8 mouse cellular contexts compared by ENCODE assay signal in genomic region chr8:70500386-70501301, GRCm38 (mm10). TPM values are rescaled to one million over a fixed set of nuclear protein-coding genes. Genes with fewer than 3 reads are reported as not detected.
DNase-seq lines count a peak whose midpoint lies in the region; ATAC-seq and TF ChIP-seq lines count a peak whose summit lies in the region.

No protein-coding gene starts in this region.

- peaks cover 67% of the 10 kb centered on the region for H3K27me3 ChIP-seq in lung, embryonic 14.5 days (ENCODE audit: insufficient read depth, low read length)
- H3K27me3 ChIP-seq in hindbrain, postnatal 0 days (ENCODE audit: insufficient read depth, low read length) = peaks cover 26% of the 10 kb centered on the region
- peaks cover 23% of the 10 kb centered on the region; the same call in 1 of the 2 replicates for H3K27me3 ChIP-seq in lung, postnatal 0 days (replicated peaks; ENCODE audit: insufficient read depth, low read length)

- H3K4me1 ChIP-seq in lung, embryonic 14.5 days (ENCODE audit: insufficient read depth) = peaks cover 6% of the 10 kb centered on the region
- H3K4me1 ChIP-seq in hindbrain, postnatal 0 days (ENCODE audit: insufficient read depth, low read length) = peaks cover 10% of the 10 kb centered on the region; the same call in 1 of the 2 replicates
- H3K4me1 ChIP-seq in lung, postnatal 0 days (ENCODE audit: insufficient read depth, low read depth, low read length) = peaks cover 6% of the 10 kb centered on the region

- H3K9me3 ChIP-seq in lung, embryonic 14.5 days (ENCODE audit: low read depth, low read length) = no peaks in the 10 kb centered on the region
- no peaks in the 10 kb centered on the region for H3K9me3 ChIP-seq in hindbrain, postnatal 0 days (ENCODE audit: low read length)
- H3K9me3 ChIP-seq in lung, postnatal 0 days (ENCODE audit: low read length) = no peaks in the 10 kb centered on the region

- 0 out of 2 replicates have a peak overlapping the region, but pooled peaks have one; percentile 6 for H3K4me3 ChIP-seq in lung, embryonic 14.5 days (ENCODE audit: low read depth, low read length)
- H3K4me3 ChIP-seq in hindbrain, postnatal 0 days (ENCODE audit: low read length) = 0 out of 2 replicates have a peak overlapping the region, but pooled peaks have one; percentile 6
- H3K4me3 ChIP-seq in lung, postnatal 0 days (ENCODE audit: low read depth, low read length) = peak overlapping the region; percentile 2; the same call in 1 of the 2 replicates
- H3K4me3 ChIP-seq in gastrocnemius, adult 2 months = no peak overlapping the region

- H3K9ac ChIP-seq in lung, embryonic 14.5 days = no peak overlapping the region
- H3K9ac ChIP-seq in hindbrain, postnatal 0 days (replicated peaks; ENCODE audit: low read length) = no peak overlapping the region
- no peak overlapping the region for H3K9ac ChIP-seq in lung, postnatal 0 days (replicated peaks; ENCODE audit: low read depth)

- no peak for ATAC-seq in lung, embryonic 14.5 days (ENCODE audit: insufficient read depth)
- ATAC-seq in hindbrain, postnatal 0 days = peak; percentile 8; the same call in 1 of the 2 replicates
- ATAC-seq in lung, postnatal 0 days = peak; percentile 34

- no peak for DNase-seq in lung, embryonic 14.5 days
- DNase-seq in lung, postnatal 25 days (ENCODE audit: low spot score) = no peak
- DNase-seq in c-Kit-positive CD71-positive TER-119-positive erythroid progenitor cells, embryonic 14.5 days (ENCODE audit: low spot score) = peak; percentile 73
- no peak for DNase-seq in hindbrain, postnatal 0 days (ENCODE audit: low spot score)
- DNase-seq in lung, postnatal 0 days (ENCODE audit: low spot score) = peak; percentile 78
- no peak for DNase-seq in frontal cortex, postnatal 14 days (ENCODE audit: low spot score in 2 of 2)
- no peak for DNase-seq in layer of hippocampus, postnatal 36 days
- no peak for DNase-seq in gastrocnemius, adult 2 months

- peak overlapping the region; percentile 43 for H3K4me2 ChIP-seq in lung, embryonic 14.5 days
- H3K4me2 ChIP-seq in hindbrain, postnatal 0 days (ENCODE audit: low read depth, low read length) = peak overlapping the region; percentile 23
- H3K4me2 ChIP-seq in lung, postnatal 0 days (replicated peaks; ENCODE audit: low read depth, low read length) = 0 out of 2 replicates have a peak overlapping the region, but pooled peaks have one; percentile 17

- TF ChIP-seq CTCF in lung, embryonic 14.5 days (IDR thresholded peaks at IDR 0.05; ENCODE audit: low read depth) = no peak
- TF ChIP-seq CTCF in hindbrain, postnatal 0 days (IDR thresholded peaks at IDR 0.05; ENCODE audit: low read depth) = no peak
- no peak for TF ChIP-seq CTCF in lung, postnatal 0 days (IDR thresholded peaks at IDR 0.05)
- TF ChIP-seq CTCF in gastrocnemius, adult 2 months (IDR thresholded peaks at IDR 0.05) = no peak

- TF ChIP-seq EP300 in lung, postnatal 0 days (IDR thresholded peaks at IDR 0.05) = no peak

- intact Hi-C loops in gastrocnemius, adult 2 months (cut with DNase I) = no loop called here

- H3K27ac ChIP-seq in lung, embryonic 14.5 days (ENCODE audit: low read depth) = no peak overlapping the region
- H3K27ac ChIP-seq in hindbrain, postnatal 0 days = no peak overlapping the region
- H3K27ac ChIP-seq in lung, postnatal 0 days (ENCODE audit: low read length) = no peak overlapping the region
- H3K27ac ChIP-seq in gastrocnemius, adult 2 months = no peak overlapping the region

- peaks cover 10% of the 10 kb centered on the region; the same call in 1 of the 2 replicates for H3K36me3 ChIP-seq in lung, embryonic 14.5 days (ENCODE audit: insufficient read depth)
- H3K36me3 ChIP-seq in hindbrain, postnatal 0 days (ENCODE audit: insufficient read depth, low read length) = no peaks in the 10 kb centered on the region
- no peaks in the 10 kb centered on the region for H3K36me3 ChIP-seq in lung, postnatal 0 days (ENCODE audit: insufficient read depth, low read length)

- 10% methylated on average over 39 of the region's 39 CpGs for WGBS in lung, embryonic 14.5 days
- WGBS in hindbrain, postnatal 0 days = 11% methylated on average over 38 of the region's 39 CpGs
- 13% methylated on average over 35 of the region's 39 CpGs for WGBS in lung, postnatal 0 days

RNA-seq across cellular contexts. Expression of gene Rex1bd, which starts 5.9 kb away (rescaled TPM):
- 113 and 126 TPM in 2 replicates for polyA plus RNA-seq in lung, embryonic 14.5 days (2014; fragmentation: Nextera tagmentation; extraction: Ambion mirVana)
- total RNA-seq in hindbrain, postnatal 0 days (2014; rRNA removed) = 140 TPM in 2 replicates
- polyA plus RNA-seq in hindbrain, postnatal 0 days (2015; fragmentation: Nextera tagmentation; extraction: Ambion mirVana) = 188 and 190 TPM in 2 replicates
- polyA plus RNA-seq in lung, postnatal 0 days (2015; fragmentation: Nextera tagmentation; extraction: Ambion mirVana) = 103 and 117 TPM in 2 replicates
- total RNA-seq in layer of hippocampus, postnatal 36 days (2021) = 100 to 1,000 TPM in 1 of 2 experiments, 10 to 100 TPM in 1; 97.5 to 102 TPM
- total RNA-seq in gastrocnemius, adult 2 months (2021) = 100 to 1,000 TPM; 146 to 148 TPM

RNA-seq across cellular contexts. Expression of gene Crlf1, which starts 7.7 kb away (rescaled TPM):
- 151 and 165 TPM in 2 replicates for polyA plus RNA-seq in lung, embryonic 14.5 days (2014; fragmentation: Nextera tagmentation; extraction: Ambion mirVana)
- 6.5 and 26.7 TPM in 2 replicates for total RNA-seq in hindbrain, postnatal 0 days (2014; rRNA removed)
- 16.3 and 17.3 TPM in 2 replicates for polyA plus RNA-seq in hindbrain, postnatal 0 days (2015; fragmentation: Nextera tagmentation; extraction: Ambion mirVana)
- 98.7 and 112 TPM in 2 replicates for polyA plus RNA-seq in lung, postnatal 0 days (2015; fragmentation: Nextera tagmentation; extraction: Ambion mirVana)
- 10 to 100 TPM; 42.9 to 45.2 TPM for total RNA-seq in layer of hippocampus, postnatal 36 days (2021)
- 1 to 10 TPM; 2.5 to 3.2 TPM for total RNA-seq in gastrocnemius, adult 2 months (2021)

RNA-seq across cellular contexts. Expression of gene Uba52, which starts 10.0 kb away (rescaled TPM):
- 964 and 1,036 TPM in 2 replicates for polyA plus RNA-seq in lung, embryonic 14.5 days (2014; fragmentation: Nextera tagmentation; extraction: Ambion mirVana)
- total RNA-seq in hindbrain, postnatal 0 days (2014; rRNA removed) = 510 and 535 TPM in 2 replicates
- 717 and 784 TPM in 2 replicates for polyA plus RNA-seq in hindbrain, postnatal 0 days (2015; fragmentation: Nextera tagmentation; extraction: Ambion mirVana)
- 723 and 836 TPM in 2 replicates for polyA plus RNA-seq in lung, postnatal 0 days (2015; fragmentation: Nextera tagmentation; extraction: Ambion mirVana)
- total RNA-seq in layer of hippocampus, postnatal 36 days (2021) = 100 to 1,000 TPM; 947 to 957 TPM
- 100 to 1,000 TPM; 777 to 924 TPM for total RNA-seq in gastrocnemius, adult 2 months (2021)

RNA-seq across cellular contexts. Expression of gene Tmem59l, which starts 13.5 kb away (rescaled TPM):
- 6.7 and 8.3 TPM in 2 replicates for polyA plus RNA-seq in lung, embryonic 14.5 days (2014; fragmentation: Nextera tagmentation; extraction: Ambion mirVana)
- 196 and 198 TPM in 2 replicates for total RNA-seq in hindbrain, postnatal 0 days (2014; rRNA removed)
- polyA plus RNA-seq in hindbrain, postnatal 0 days (2015; fragmentation: Nextera tagmentation; extraction: Ambion mirVana) = 191 and 205 TPM in 2 replicates
- polyA plus RNA-seq in lung, postnatal 0 days (2015; fragmentation: Nextera tagmentation; extraction: Ambion mirVana) = 4.1 and 5.2 TPM in 2 replicates
- 100 to 1,000 TPM; 312 to 335 TPM for total RNA-seq in layer of hippocampus, postnatal 36 days (2021)
- not detected for total RNA-seq in gastrocnemius, adult 2 months (2021)

RNA-seq across cellular contexts. Expression of gene Klhl26, which starts 23.9 kb away (rescaled TPM):
- polyA plus RNA-seq in lung, embryonic 14.5 days (2014; fragmentation: Nextera tagmentation; extraction: Ambion mirVana) = 21.8 and 24.4 TPM in 2 replicates
- total RNA-seq in hindbrain, postnatal 0 days (2014; rRNA removed) = 61.8 and 65.4 TPM in 2 replicates
- polyA plus RNA-seq in hindbrain, postnatal 0 days (2015; fragmentation: Nextera tagmentation; extraction: Ambion mirVana) = 33.6 and 35.8 TPM in 2 replicates
- polyA plus RNA-seq in lung, postnatal 0 days (2015; fragmentation: Nextera tagmentation; extraction: Ambion mirVana) = 19.0 and 21.6 TPM in 2 replicates
- 10 to 100 TPM; 57.4 to 59.0 TPM for total RNA-seq in layer of hippocampus, postnatal 36 days (2021)
- total RNA-seq in gastrocnemius, adult 2 months (2021) = 1 to 10 TPM; 6.7 to 8.5 TPM

Comparison
In these comparisons a context has a peak if more than half of its experiments do, and no peak if none do; other contexts are left out.
1. DNase-seq: peak in c-Kit-positive CD71-positive TER-119-positive erythroid progenitor cells, embryonic 14.5 days (single experiment) and lung, postnatal 0 days (single experiment); none in lung, embryonic 14.5 days (single experiment), lung, postnatal 25 days (single experiment), hindbrain, postnatal 0 days (single experiment), frontal cortex, postnatal 14 days (0 of 2), layer of hippocampus, postnatal 36 days (0 of 2) and gastrocnemius, adult 2 months (single experiment).
2. Peak in every context shown above with its lines, with median percentiles within 50 percentile points of each other: H3K4me2 ChIP-seq.